Mouse (Mus musculus) limb, embryonic 12.5 days (tissue): Measurements from ENCODE around the gene Tspan17. TPM values are rescaled to one million over a fixed set of nuclear protein-coding genes. Genes with fewer than 3 reads are reported as not detected.

ENCODE experiments used
- ATAC-seq: fragments of 200-750 bp; cut with Nextera tagmentation; 2 replicates; pipeline ENCODE4 v1.8.0; 2017; ENCODE audit warnings: low read depth, moderate TSS enrichment; ENCODE audit not compliant: insufficient number of reproducible peaks, insufficient read depth, low FRiP score, low TSS enrichment
- H3K27ac ChIP-seq: fragments of 300-500 bp; sonication (generic); 2 replicates; pipeline ENCODE4 v1.5.1; 2016; ENCODE audit warnings: mild to moderate bottlenecking, moderate library complexity
- H3K27me3 ChIP-seq: fragments of 300-500 bp; sonication (generic); 2 replicates; pipeline ENCODE4 v1.6.1; 2016; ENCODE audit warnings: mild to moderate bottlenecking, moderate library complexity
- H3K36me3 ChIP-seq: fragments of 300-500 bp; sonication (generic); 2 replicates; pipeline ENCODE4 v1.6.1; 2016; ENCODE audit warnings: mild to moderate bottlenecking, moderate library complexity
- H3K4me1 ChIP-seq: fragments of 300-500 bp; sonication (generic); replicated peaks from 2 replicates; pipeline ENCODE4 v1.6.1; 2016
- H3K4me2 ChIP-seq: fragments of 300-500 bp; sonication (generic); 2 replicates; pipeline ENCODE4 v1.6.1; 2016; ENCODE audit warnings: mild to moderate bottlenecking, moderate library complexity
- H3K4me3 ChIP-seq: fragments of 300-500 bp; sonication (generic); replicated peaks from 2 replicates; pipeline ENCODE4 v1.5.1; 2016; ENCODE audit warnings: mild to moderate bottlenecking
- H3K9ac ChIP-seq: fragments of 300-500 bp; sonication (generic); replicated peaks from 2 replicates; pipeline ENCODE4 v1.6.1; 2016; ENCODE audit warnings: mild to moderate bottlenecking, moderate library complexity
- H3K9me3 ChIP-seq: fragments of 300-500 bp; sonication (generic); 2 replicates; pipeline ENCODE4 v1.6.1; 2016; ENCODE audit warnings: mild to moderate bottlenecking, moderate library complexity
- WGBS: fragments of 180-500 bp; shearing (Covaris S2); methylation state at CpG from one replicate; pipeline ENCODE4 v1.1.7; 2016; 5-methylcytosine and 5-hydroxymethylcytosine counted together
- polyA plus RNA-seq: library from polyadenylated mRNA; unstranded; fragments of >200 nt; fragmentation: Nextera tagmentation; extraction: Ambion mirVana; gene quantifications from 2 replicates; pipeline ENCODE4 v1.2.1, GENCODE M21; 2016

Gene Tspan17
- polyA plus RNA-seq, 1 experiment from 2014 or later: 3.8 TPM

DNA sequence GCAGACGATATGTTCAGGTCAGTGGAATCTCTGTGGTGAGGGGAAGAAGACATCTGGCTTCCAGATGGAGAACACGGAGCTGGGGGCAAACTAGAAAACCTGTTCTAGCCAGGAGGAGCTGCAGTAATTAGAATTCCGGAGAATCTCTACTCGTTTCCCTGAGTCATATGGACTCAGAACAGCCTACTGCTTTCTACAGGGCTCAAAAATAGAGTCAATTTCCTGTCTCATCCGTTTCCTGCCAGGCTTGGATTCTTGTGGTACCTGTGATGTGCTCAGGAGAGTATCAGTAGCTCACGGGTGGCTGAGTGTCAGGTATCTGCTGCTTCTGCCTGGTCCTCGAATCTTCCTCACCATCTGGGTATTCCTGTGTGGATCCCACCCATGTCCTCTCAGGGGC is 22.3 kb downstream of the Tspan17 start:
- Histone ChIP-seq H3K9ac (no peak overlapping the region), H3K4me3 (no peak overlapping the region), H3K4me1 (no peaks in the 10 kb centered on the region), H3K27ac (no peak overlapping the region), H3K36me3 (no peaks in the 10 kb centered on the region), H3K9me3 (no peaks in the 10 kb centered on the region), H3K27me3 (peaks cover 4% of the 10 kb centered on the region), H3K4me2 (no peak overlapping the region)
- 23% methylated on average over 7 of the region's 7 CpGs for WGBS
- no peak for ATAC-seq

DNA sequence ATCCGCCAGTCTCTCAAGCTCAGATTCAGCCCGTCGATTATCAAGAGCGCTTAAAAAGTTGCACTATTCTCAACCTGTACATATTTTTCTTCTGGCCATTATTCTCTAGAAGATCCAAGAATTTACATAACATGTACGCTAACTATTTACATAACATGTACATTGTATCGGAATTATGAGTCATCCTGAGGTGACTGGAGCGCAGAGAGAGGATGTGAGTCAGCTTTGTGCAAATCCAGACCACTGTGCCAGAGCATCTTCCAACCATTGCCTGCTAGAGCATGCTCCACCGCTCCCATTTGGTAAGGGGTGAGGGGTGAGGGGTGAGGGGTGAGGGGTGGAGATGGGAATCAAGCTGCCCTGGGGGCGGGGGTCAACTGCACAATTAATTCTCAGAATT is 24.2 kb downstream of the Tspan17 start:
- no peak overlapping the region for H3K27ac ChIP-seq

DNA sequence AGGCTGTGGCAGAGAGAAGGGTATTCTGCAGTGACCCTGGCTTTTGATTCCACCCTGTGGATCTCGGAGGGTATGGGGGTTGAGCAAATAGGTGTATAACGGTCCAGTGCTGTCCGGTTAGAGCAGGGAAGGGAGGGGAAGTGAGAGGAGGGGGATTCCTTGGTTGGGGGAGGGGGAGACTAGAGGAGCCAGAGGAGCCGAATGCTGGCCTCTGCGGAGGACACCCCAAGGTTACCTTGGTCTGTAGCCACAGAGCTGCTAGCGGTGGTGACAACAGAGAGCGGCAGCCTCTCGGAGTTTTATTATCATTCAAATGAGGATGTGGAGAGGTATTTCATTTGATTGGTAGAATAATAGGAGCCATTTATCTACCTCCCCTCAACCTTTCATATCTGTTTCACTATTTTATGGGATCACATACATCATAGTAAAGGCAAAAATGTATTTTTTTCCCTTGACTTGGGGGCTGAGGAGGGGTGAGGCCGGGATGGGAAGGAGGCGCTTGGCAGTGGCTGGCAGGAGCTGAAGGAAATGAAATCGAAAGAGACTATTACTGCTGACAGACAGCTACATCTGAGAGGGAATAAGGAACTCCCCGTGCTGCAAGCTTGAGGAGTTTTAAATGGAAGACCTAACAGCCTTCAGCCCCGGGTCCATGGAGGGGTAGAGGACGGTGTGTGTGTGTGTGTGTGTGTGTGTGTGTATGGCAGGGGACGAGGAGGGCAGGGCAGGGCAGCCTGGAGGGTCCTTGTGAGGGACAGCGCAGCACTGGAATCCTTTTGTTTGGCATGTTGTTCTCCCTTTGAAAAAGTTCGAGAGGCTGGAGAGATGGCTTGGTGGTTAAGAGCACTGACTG is 29.4 kb downstream of the Tspan17 start:
- Histone ChIP-seq H3K9ac (no peak overlapping the region), H3K36me3 (no peaks in the 10 kb centered on the region), H3K4me3 (no peak overlapping the region), H3K27ac (no peak overlapping the region), H3K4me2 (no peak overlapping the region), H3K9me3 (no peaks in the 10 kb centered on the region), H3K4me1 (0 out of 2 replicates have a peak, but pooled peaks cover 5% of the 10 kb centered on the region), H3K27me3 (peaks cover 7% of the 10 kb centered on the region; the same call in 1 of the 2 replicates)
- ATAC-seq: no peak
- WGBS: 31% methylated on average over 17 of the region's 17 CpGs

More for the DNA sequence above, 24.2 kb downstream of the Tspan17 start:
- Histone ChIP-seq H3K9me3 (no peaks in the 10 kb centered on the region), H3K4me3 (no peak overlapping the region), H3K4me1 (no peaks in the 10 kb centered on the region), H3K36me3 (no peaks in the 10 kb centered on the region), H3K9ac (no peak overlapping the region), H3K27me3 (peaks cover 7% of the 10 kb centered on the region; the same call in 1 of the 2 replicates), H3K4me2 (no peak overlapping the region)
- 89% methylated on average over 9 of the region's 9 CpGs for WGBS
- ATAC-seq: no peak

DNA sequence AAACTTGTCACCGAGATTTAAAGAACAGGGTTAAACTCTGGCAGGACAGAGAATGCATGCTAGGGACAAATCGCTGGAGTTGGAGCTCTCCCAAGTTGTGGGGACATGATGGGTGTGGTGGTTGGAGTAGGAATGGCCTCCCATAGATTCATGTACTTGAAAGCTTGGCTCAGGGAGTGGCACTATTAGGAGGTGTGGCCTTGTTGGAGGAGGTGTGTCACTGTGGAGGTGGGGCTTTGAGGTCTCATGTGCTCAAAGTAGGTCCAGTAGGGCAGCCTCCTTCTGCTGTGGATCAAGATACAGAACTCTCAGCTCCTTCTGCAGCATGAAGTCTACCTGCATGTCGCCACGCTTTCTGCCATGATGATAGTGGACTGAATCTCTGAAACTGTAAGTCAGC is 31.9 kb downstream of the Tspan17 start:
- Histone ChIP-seq H3K36me3 (no peaks in the 10 kb centered on the region), H3K9ac (no peak overlapping the region), H3K4me2 (no peak overlapping the region), H3K27ac (no peak overlapping the region), H3K9me3 (no peaks in the 10 kb centered on the region), H3K4me3 (no peak overlapping the region), H3K4me1 (peaks cover 14% of the 10 kb centered on the region; the same call in 1 of the 2 replicates), H3K27me3 (peaks cover 21% of the 10 kb centered on the region)
- WGBS: 87% methylated on average over 4 of the region's 4 CpGs
- ATAC-seq: no peak

DNA sequence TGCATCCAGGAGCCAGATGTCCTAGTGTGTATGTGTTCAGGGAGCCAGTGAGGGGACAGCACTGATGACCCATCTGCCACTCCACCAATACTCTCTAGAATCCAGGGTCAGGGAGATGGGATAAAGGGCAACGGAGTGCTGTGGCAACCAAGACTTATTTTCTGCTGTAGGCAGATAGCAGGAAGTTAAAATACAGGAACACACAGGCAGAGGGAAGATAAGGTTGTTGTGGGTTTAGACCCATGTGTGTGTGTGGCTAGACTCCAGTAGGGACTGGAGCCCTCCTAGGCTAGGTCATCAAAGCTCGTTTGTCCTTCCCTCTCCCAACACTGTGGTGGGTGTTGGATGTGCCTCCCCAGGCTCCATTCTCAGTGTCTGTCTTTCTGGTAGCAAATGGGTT is 32.8 kb downstream of the Tspan17 start:
- no peak overlapping the region for H3K4me2 ChIP-seq
- peaks cover 14% of the 10 kb centered on the region; the same call in 1 of the 2 replicates for H3K4me1 ChIP-seq
- no peak overlapping the region for H3K9ac ChIP-seq
- no peak overlapping the region for H3K4me3 ChIP-seq
- H3K36me3 ChIP-seq: no peaks in the 10 kb centered on the region
- no peak overlapping the region for H3K27ac ChIP-seq
- peaks cover 21% of the 10 kb centered on the region for H3K27me3 ChIP-seq
- ATAC-seq: no peak
- 87% methylated on average over 2 of the region's 2 CpGs for WGBS
- H3K9me3 ChIP-seq: no peaks in the 10 kb centered on the region

DNA sequence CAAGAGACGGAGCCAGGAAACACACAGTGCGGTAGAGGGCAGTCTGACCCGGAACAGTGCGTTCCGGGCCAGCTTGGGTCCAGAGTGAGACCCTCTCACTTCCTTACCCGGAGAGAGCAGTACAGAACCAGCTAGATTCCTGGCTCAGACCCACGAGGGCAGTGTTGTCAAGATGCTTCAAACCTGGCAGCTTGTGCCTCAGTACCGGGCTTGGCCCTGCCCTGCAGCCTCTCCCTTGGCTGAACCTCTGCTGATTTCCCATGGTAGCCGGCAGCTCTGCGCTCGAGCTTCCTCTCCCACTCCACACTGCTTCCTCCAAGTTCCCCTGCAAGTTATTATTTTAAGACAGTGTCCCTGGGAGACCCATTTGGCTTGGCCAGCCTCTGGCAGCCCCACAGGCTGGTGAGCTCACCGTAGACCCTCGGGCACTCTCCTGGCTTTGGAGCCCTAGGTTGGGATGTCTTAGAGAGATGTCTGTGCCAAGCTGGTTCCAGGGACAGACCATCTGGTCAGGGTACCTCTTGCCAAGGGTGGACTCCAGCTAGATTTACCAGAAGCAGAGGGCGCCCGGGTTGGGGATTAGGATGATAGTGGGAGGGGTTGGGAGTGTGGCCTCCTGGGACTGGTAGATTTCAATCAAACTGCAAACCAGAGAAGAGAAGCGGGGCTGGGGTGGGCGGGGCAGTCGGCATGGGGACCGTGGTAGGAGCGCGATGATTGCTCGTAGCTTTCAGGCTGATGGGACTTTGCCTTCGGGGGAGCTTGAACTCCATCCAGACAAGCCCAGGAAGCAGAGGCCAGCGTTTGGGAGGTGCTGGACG is 35.1 kb downstream of the Tspan17 start:
- Histone ChIP-seq H3K4me1 (peaks cover 14% of the 10 kb centered on the region; the same call in 1 of the 2 replicates), H3K27me3 (peaks cover 17% of the 10 kb centered on the region), H3K27ac (no peak overlapping the region), H3K4me3 (peak overlapping the region; percentile 7; the same call in 1 of the 2 replicates), H3K4me2 (peak overlapping the region; percentile 40), H3K36me3 (no peaks in the 10 kb centered on the region), H3K9me3 (no peaks in the 10 kb centered on the region), H3K9ac (no peak overlapping the region)
- ATAC-seq: no peak
- 23% methylated on average over 25 of the region's 25 CpGs for WGBS

DNA sequence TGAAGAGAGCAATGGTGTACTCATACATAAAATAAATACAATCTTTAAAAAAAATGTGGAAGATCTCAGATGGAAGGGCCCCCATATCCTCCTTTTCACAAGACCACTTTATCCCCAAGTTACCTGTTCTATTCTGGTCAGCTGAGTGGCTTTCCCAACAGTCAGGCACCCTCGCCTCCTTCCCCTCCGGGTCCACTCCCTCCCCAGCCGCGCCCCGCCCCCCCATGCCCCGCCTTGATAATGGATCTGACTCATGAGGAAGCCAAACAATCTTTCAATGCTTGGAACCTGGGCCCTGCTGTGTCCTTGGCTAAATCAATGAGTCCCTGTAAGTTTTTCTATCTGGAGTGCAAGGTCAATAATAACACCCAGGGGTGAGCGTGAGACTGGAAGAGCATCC is 38.8 kb downstream of the Tspan17 start:
- Histone ChIP-seq H3K4me3 (no peak overlapping the region), H3K9ac (no peak overlapping the region), H3K4me1 (peaks cover 10% of the 10 kb centered on the region; the same call in 1 of the 2 replicates), H3K27ac (no peak overlapping the region), H3K9me3 (no peaks in the 10 kb centered on the region), H3K27me3 (peaks cover 17% of the 10 kb centered on the region), H3K36me3 (no peaks in the 10 kb centered on the region), H3K4me2 (no peak overlapping the region)
- no peak for ATAC-seq
- 57% methylated on average over 7 of the region's 7 CpGs for WGBS

DNA sequence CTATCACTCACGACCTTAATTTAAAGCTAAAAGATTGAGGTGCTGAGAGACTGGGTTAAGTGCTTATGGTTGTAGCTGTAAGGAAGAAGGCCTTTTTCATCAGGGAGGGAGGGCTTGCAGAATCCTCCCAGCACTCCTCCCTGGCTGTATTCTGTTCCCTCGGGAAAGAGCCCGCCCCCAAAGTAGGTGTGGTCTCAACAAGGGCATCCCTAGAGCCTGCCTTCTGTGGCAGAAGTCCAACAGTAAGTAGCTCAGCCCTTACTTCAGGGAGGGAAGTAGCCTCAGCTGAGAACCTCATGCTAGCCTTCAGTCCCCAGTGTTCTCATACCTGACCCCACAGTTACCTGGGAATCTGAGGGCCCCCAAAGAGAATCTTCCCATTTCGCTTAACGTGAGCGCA is 39.3 kb downstream of the Tspan17 start:
- Histone ChIP-seq H3K4me3 (no peak overlapping the region), H3K9ac (no peak overlapping the region), H3K4me2 (no peak overlapping the region), H3K27me3 (peaks cover 17% of the 10 kb centered on the region), H3K9me3 (no peaks in the 10 kb centered on the region), H3K4me1 (peaks cover 10% of the 10 kb centered on the region; the same call in 1 of the 2 replicates), H3K27ac (no peak overlapping the region), H3K36me3 (no peaks in the 10 kb centered on the region)
- no peak for ATAC-seq
- 60% methylated on average over 6 of the region's 6 CpGs for WGBS

DNA sequence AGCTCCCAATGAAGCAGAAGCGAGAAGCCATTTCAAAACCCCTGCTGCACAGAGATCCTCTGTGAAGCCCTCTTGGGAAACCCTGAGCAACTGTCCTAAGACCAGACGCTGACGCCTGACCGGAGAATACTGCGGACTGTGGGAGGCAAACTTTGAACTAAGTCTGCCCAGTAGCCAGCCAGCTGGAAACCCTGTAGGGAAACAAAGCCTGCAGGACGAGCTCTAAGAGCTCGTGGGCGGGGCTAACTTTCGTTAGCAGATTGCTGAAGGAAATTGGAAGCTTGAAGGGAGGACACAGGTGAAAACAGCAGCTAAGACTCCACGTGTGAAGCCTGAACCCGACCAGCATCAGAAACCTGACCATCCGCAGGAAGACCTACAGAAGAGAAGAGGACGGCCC is 40.3 kb downstream of the Tspan17 start:
- no peak overlapping the region for H3K9ac ChIP-seq
- H3K9me3 ChIP-seq: no peaks in the 10 kb centered on the region
- H3K4me1 ChIP-seq: peaks cover 5% of the 10 kb centered on the region; the same call in 1 of the 2 replicates
- H3K36me3 ChIP-seq: no peaks in the 10 kb centered on the region
- H3K4me3 ChIP-seq: no peak overlapping the region
- H3K4me2 ChIP-seq: peak overlapping the region; percentile 21; the same call in 1 of the 2 replicates
- peaks cover 10% of the 10 kb centered on the region for H3K27me3 ChIP-seq
- H3K27ac ChIP-seq: no peak overlapping the region
- no peak for ATAC-seq
- WGBS: 9% methylated on average over 13 of the region's 13 CpGs

DNA sequence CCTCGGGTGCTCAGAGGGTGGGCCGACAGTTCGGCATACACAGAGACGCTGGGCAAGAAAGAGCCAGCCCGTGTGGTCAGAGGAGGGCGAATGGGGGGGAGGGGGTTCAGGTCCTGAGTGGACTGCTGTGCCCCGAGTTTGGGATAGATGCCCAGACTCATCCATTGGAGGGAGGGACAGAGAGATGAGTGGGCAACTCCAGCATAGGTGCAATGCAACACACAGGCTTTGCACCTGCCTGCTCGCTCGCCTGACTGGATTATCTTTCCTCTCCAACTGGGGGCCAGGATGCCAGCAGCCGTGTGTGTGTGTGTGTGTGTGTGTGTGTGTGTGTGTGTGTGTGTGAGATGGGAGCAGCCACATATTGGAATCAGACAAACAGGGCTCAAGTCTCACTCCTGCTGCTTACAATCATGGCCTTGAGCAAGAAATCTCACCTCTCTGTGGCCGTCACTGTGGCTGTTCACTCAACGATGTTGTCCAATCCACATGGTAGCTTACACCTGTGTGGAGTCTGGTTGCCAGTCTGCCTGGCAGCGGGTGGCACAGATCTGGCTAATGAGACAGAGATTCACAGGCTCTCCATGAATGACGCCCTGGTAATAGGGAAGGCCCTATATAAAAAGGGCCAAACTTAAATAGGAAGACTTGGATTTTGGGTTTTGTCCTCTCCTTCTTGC is 47.3 kb downstream of the Tspan17 start:
- no peak overlapping the region for H3K4me2 ChIP-seq
- H3K36me3 ChIP-seq: no peaks in the 10 kb centered on the region
- H3K4me1 ChIP-seq: peaks cover 25% of the 10 kb centered on the region
- H3K27ac ChIP-seq: no peak overlapping the region
- no peaks in the 10 kb centered on the region for H3K9me3 ChIP-seq
- no peak overlapping the region for H3K4me3 ChIP-seq
- no peak overlapping the region for H3K9ac ChIP-seq
- peaks cover 28% of the 10 kb centered on the region for H3K27me3 ChIP-seq
- no peak for ATAC-seq
- WGBS: 76% methylated on average over 14 of the region's 14 CpGs

DNA sequence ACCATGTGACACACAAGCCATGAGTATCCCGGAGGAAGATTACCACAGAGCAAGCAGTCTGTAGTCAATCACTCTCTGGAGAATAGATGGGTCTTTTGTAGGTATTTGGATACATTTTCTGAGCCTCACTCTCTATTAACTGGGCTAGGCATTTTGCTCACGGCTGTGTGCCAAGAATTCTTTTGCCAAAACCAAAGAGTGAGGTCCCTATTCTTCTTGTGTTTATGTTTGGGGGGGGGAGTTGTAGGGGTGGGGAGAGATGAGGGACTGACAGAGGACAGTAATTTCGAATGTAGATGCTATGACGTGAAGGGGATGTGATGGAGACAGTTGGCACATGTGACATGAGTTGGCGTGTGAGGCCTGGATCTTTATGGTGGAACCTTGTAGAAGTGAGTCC is 47.9 kb downstream of the Tspan17 start:
- no peak for ATAC-seq
- H3K36me3 ChIP-seq: no peaks in the 10 kb centered on the region
- H3K9me3 ChIP-seq: peaks cover 4% of the 10 kb centered on the region; the same call in 1 of the 2 replicates
- H3K27me3 ChIP-seq: peaks cover 28% of the 10 kb centered on the region
- peak overlapping the region; percentile 52 for H3K4me2 ChIP-seq
- H3K27ac ChIP-seq: no peak overlapping the region
- no peak overlapping the region for H3K9ac ChIP-seq
- 41% methylated on average over 5 of the region's 5 CpGs for WGBS
- H3K4me1 ChIP-seq: peaks cover 25% of the 10 kb centered on the region
- H3K4me3 ChIP-seq: no peak overlapping the region
